Mouse (Mus musculus) midbrain, embryonic 10.5 days (tissue): ENCODE results near the gene Hsp90aa1. TPM values are rescaled to one million over a fixed set of nuclear protein-coding genes. Genes with fewer than 3 reads are reported as not detected.
A peak's percentile ranks its signal among the peaks of the same experiment; 100 is the strongest.
"Not testable (repeated sequence)": the region's sequence is repeated elsewhere in the genome, so short reads cannot be mapped to it uniquely, and the experiment has no call there.

Source experiments
- DNase-seq: peaks from one replicate; pipeline ENCODE4 v3.0.0-alpha.2; 2017; ENCODE audit warnings: low spot score
- H3K27ac ChIP-seq: fragments of 300-500 bp; sonication (generic); replicated peaks from 2 replicates; pipeline ENCODE4 v1.5.1; 2016; ENCODE audit warnings: mild to moderate bottlenecking
- H3K27me3 ChIP-seq: fragments of 300-500 bp; sonication (generic); 2 replicates; pipeline ENCODE4 v1.6.1; 2016; ENCODE audit warnings: low read depth, mild to moderate bottlenecking; ENCODE audit not compliant: poor library complexity, severe bottlenecking
- H3K36me3 ChIP-seq: fragments of 300-500 bp; sonication (generic); 2 replicates; pipeline ENCODE4 v1.6.1; 2016; ENCODE audit warnings: mild to moderate bottlenecking, moderate library complexity
- H3K4me1 ChIP-seq: fragments of 300-500 bp; sonication (generic); 2 replicates; pipeline ENCODE4 v1.6.1; 2016
- H3K4me3 ChIP-seq: fragments of 300-500 bp; sonication (generic); 2 replicates; pipeline ENCODE4 v1.5.1; 2016; ENCODE audit warnings: mild to moderate bottlenecking, moderate library complexity
- H3K9me3 ChIP-seq: fragments of 300-500 bp; sonication (generic); replicated peaks from 2 replicates; pipeline ENCODE4 v1.6.1; 2016; ENCODE audit warnings: mild to moderate bottlenecking
- WGBS: fragments of 180-500 bp; shearing (Covaris S2); methylation state at CpG from one replicate; pipeline ENCODE4 v1.1.7; 2016; 5-methylcytosine and 5-hydroxymethylcytosine counted together
- polyA plus RNA-seq: library from polyadenylated mRNA; unstranded; fragments of >200 nt; fragmentation: Nextera tagmentation; extraction: Ambion mirVana; gene quantifications from 2 replicates; pipeline ENCODE4 v1.2.1, GENCODE M21; 2016

Hsp90aa1 gene
- polyA plus RNA-seq, 1 experiment from 2014 or later = 1,206 TPM

- DNase-seq = no peak
Measured at GRCm38 (mm10) chr12:110713784-110714183, 11.3 kb upstream of the Hsp90aa1 start.

GRCm38 (mm10) chr12:110711270-110711669 lies 8.7 kb upstream of the Hsp90aa1 start:
- H3K27ac ChIP-seq = no peak overlapping the region
- H3K27me3 ChIP-seq = no peaks in the 10 kb centered on the region
- WGBS = 72% methylated on average over 5 of the region's 5 CpGs
- DNase-seq = no peak
- H3K4me1 ChIP-seq = peaks cover 10% of the 10 kb centered on the region
- H3K36me3 ChIP-seq = no peaks in the 10 kb centered on the region
- H3K4me3 ChIP-seq = no peak overlapping the region
- H3K9me3 ChIP-seq = no peaks in the 10 kb centered on the region; the same call in 1 of the 2 replicates

More at GRCm38 (mm10) chr12:110713784-110714183, 11.3 kb upstream of the Hsp90aa1 start:
- Histone ChIP-seq H3K27ac (no peak overlapping the region), H3K9me3 (no peaks in the 10 kb centered on the region; the same call in 1 of the 2 replicates), H3K36me3 (no peaks in the 10 kb centered on the region), H3K4me1 (0 out of 2 replicates have a peak, but pooled peaks cover 3% of the 10 kb centered on the region), H3K27me3 (no peaks in the 10 kb centered on the region), H3K4me3 (no peak overlapping the region)
- 97% methylated on average over 6 of the region's 6 CpGs for WGBS

- no peak for DNase-seq
- Histone ChIP-seq H3K27ac (no peak overlapping the region), H3K36me3 (no peaks in the 10 kb centered on the region), H3K27me3 (no peaks in the 10 kb centered on the region), H3K9me3 (no peaks in the 10 kb centered on the region), H3K4me1 (peaks cover 14% of the 10 kb centered on the region), H3K4me3 (peak overlapping the region; percentile 56; the same call in 1 of the 2 replicates)
- WGBS = 93% methylated on average over 7 of the region's 7 CpGs
Measured at GRCm38 (mm10) chr12:110707451-110707850, 4.9 kb upstream of the Hsp90aa1 start.

- Histone ChIP-seq H3K27me3 (no peaks in the 10 kb centered on the region), H3K27ac (peak overlapping the region; percentile 63), H3K9me3 (no peaks in the 10 kb centered on the region), H3K36me3 (no peaks in the 10 kb centered on the region), H3K4me1 (peaks cover 18% of the 10 kb centered on the region), H3K4me3 (peak overlapping the region; percentile 56)
- DNase-seq = peak; percentile 70
- 2% methylated on average over 27 of the region's 27 CpGs for WGBS
Measured at GRCm38 (mm10) chr12:110706337-110707231, 4.1 kb upstream of the Hsp90aa1 start.

GRCm38 (mm10) chr12:110705419-110705818 lies 2.9 kb upstream of the Hsp90aa1 start:
- peaks cover 29% of the 10 kb centered on the region for H3K4me1 ChIP-seq
- H3K4me3 ChIP-seq, H3K9me3 ChIP-seq, DNase-seq, H3K36me3 ChIP-seq, H3K27me3 ChIP-seq, H3K27ac ChIP-seq: not testable (repeated sequence)
- 87% methylated on average over 4 of the region's 4 CpGs for WGBS

- H3K4me1 ChIP-seq = peaks cover 33% of the 10 kb centered on the region
- H3K36me3 ChIP-seq = no peaks in the 10 kb centered on the region
- H3K27me3 ChIP-seq = no peaks in the 10 kb centered on the region
- no peak for DNase-seq
- H3K4me3 ChIP-seq = no peak overlapping the region
- WGBS = 66% methylated on average over 7 of the region's 7 CpGs
- no peak overlapping the region for H3K27ac ChIP-seq
- H3K9me3 ChIP-seq = no peaks in the 10 kb centered on the region
Measured at GRCm38 (mm10) chr12:110703682-110704081, 1.2 kb upstream of the Hsp90aa1 start.

- Histone ChIP-seq H3K27ac (no peak overlapping the region), H3K4me1 (peaks cover 38% of the 10 kb centered on the region), H3K27me3 (0 out of 2 replicates have a peak, but pooled peaks cover under 1% of the 10 kb centered on the region), H3K9me3 (no peaks in the 10 kb centered on the region), H3K36me3 (no peaks in the 10 kb centered on the region), H3K4me3 (no peak overlapping the region)
- DNase-seq = peak; percentile 85
- WGBS = 31% methylated on average over 8 of the region's 8 CpGs
Measured at GRCm38 (mm10) chr12:110703008-110703471, 512 bp upstream of the Hsp90aa1 start.

- Histone ChIP-seq H3K4me1 (peaks cover 46% of the 10 kb centered on the region), H3K27ac (peak overlapping the region; percentile 43; the same call in 1 of the 2 replicates)
- H3K36me3 ChIP-seq, H3K9me3 ChIP-seq, DNase-seq, H3K27me3 ChIP-seq, H3K4me3 ChIP-seq: not testable (repeated sequence)
- WGBS = 13% methylated on average over 2 of the region's 3 CpGs
Measured at GRCm38 (mm10) chr12:110701363-110701762, 1.2 kb downstream of the Hsp90aa1 start.

- no peaks in the 10 kb centered on the region for H3K36me3 ChIP-seq
- no peak for DNase-seq
- 0 out of 2 replicates have a peak, but pooled peaks cover 5% of the 10 kb centered on the region for H3K27me3 ChIP-seq
- no peak overlapping the region for H3K4me3 ChIP-seq
- 61% methylated on average over 2 of the region's 2 CpGs for WGBS
- no peaks in the 10 kb centered on the region for H3K9me3 ChIP-seq
- peaks cover 43% of the 10 kb centered on the region for H3K4me1 ChIP-seq
- peak overlapping the region; percentile 43; the same call in 1 of the 2 replicates for H3K27ac ChIP-seq
Measured at GRCm38 (mm10) chr12:110700730-110701129, 1.8 kb downstream of the Hsp90aa1 start.

- peaks cover 51% of the 10 kb centered on the region for H3K4me1 ChIP-seq
- no peak overlapping the region for H3K4me3 ChIP-seq
- peaks cover 11% of the 10 kb centered on the region for H3K36me3 ChIP-seq
- H3K27ac ChIP-seq = peak overlapping the region; percentile 55
- no peak for DNase-seq
- WGBS = 61% methylated on average over 2 of the region's 2 CpGs
- no peaks in the 10 kb centered on the region for H3K9me3 ChIP-seq
- 0 out of 2 replicates have a peak, but pooled peaks cover 5% of the 10 kb centered on the region for H3K27me3 ChIP-seq
Measured at GRCm38 (mm10) chr12:110699171-110699547, 3.4 kb downstream of the Hsp90aa1 start.

- H3K36me3 ChIP-seq = peaks cover 16% of the 10 kb centered on the region
- no peak for DNase-seq
- H3K9me3 ChIP-seq = no peaks in the 10 kb centered on the region
- peak overlapping the region; percentile 55 for H3K27ac ChIP-seq
- whole genome bisulfite sequencing = 48% methylated on average over 15 of the region's 15 CpGs
- 0 out of 2 replicates have a peak, but pooled peaks cover 5% of the 10 kb centered on the region for H3K27me3 ChIP-seq
- no peak overlapping the region for H3K4me3 ChIP-seq
- H3K4me1 ChIP-seq = peaks cover 52% of the 10 kb centered on the region
Measured at GRCm38 (mm10) chr12:110698523-110699170, 3.9 kb downstream of the Hsp90aa1 start.

- 82% methylated on average over 1 of the region's 1 CpGs for WGBS
- Histone ChIP-seq H3K27me3 (0 out of 2 replicates have a peak, but pooled peaks cover 5% of the 10 kb centered on the region), H3K9me3 (no peaks in the 10 kb centered on the region), H3K36me3 (peaks cover 22% of the 10 kb centered on the region), H3K4me3 (no peak overlapping the region), H3K4me1 (peaks cover 53% of the 10 kb centered on the region), H3K27ac (no peak overlapping the region; the same call in 1 of the 2 replicates)
- no peak for DNase-seq
Measured at GRCm38 (mm10) chr12:110698080-110698479, 4.4 kb downstream of the Hsp90aa1 start.
